Mouse (Mus musculus): Measurements from ENCODE around the gene Sema3g.

DNA sequence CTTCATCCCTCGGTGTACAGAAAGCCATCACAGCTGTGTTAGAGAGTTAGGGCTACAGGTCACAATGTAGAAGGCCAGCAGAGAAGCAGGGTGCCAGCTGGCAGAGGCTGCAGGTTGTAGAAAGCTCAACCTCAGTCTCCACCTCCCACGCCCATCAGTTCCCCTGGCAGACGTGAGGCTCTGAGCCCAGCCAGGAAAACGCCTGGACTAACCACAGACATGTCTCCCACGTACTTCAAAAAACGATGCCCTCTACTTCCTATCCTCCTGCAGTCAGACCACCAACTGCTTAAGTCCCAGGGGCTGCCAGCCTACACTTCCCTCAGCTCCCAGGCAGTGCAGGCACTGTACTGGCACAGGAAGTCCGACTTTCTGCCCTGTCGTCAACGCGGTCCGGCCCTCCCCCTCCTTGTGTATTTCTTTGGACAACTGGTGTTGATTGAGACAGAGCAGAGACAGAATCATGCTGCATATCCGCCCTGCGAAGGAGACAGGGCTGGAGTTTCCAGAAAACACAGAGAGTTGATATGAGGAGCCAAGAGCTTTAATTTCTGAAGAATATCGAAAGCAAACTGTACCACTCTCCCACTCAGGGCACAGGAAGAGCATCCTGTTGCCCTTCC lies 22.7 kb upstream of the Sema3g start:
- TF ChIP-seq CTCF (IDR thresholded peaks at IDR 0.05; ENCODE audit: low read depth) (no peak), EP300 (IDR thresholded peaks at IDR 0.05; ENCODE audit: low read depth) (no peak)

Data from liver, embryonic 14.5 days (tissue).